Mouse (Mus musculus) CD4-positive, CD25-positive, alpha-beta regulatory T cell, adult 4 months (primary cell): Measurements from ENCODE around the gene Gpr137c. TPM values are rescaled to one million over a fixed set of nuclear protein-coding genes. Genes with fewer than 3 reads are reported as not detected.

Source experiments
- ATAC-seq: one replicate; pipeline ENCODE4 v1.8.0; 2017
- polyA plus RNA-seq, 2 experiments: library from polyadenylated mRNA; unstranded; fragments of 100-300 nt; shearing (Covaris generic); gene quantifications; one replicate each; pipeline ENCODE4 v1.2.1; 2017

Gene Gpr137c
- polyA plus RNA-seq, 2 experiments from 2014 or later: 0.46 to 0.98 TPM

DNA sequence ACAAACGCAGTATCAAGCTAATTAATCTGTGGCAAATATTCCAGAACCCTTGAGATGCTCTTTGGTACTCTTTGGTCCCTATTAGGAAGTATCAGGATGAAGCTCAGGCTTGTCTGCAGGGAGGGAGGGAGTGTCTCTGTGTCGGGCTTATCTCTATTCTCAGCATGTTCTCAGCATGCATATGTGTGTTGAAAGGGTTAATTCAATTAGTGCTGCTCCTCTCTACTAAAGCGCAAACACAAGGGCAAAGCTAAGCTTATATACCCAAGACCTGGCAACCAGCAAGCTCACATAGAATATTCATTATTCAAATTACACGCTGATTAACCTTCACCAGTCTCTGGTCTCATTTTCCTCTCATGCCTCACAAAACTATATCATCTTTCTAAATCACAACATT is 84.4 kb downstream of the Gpr137c start:
- ATAC-seq: no peak

DNA sequence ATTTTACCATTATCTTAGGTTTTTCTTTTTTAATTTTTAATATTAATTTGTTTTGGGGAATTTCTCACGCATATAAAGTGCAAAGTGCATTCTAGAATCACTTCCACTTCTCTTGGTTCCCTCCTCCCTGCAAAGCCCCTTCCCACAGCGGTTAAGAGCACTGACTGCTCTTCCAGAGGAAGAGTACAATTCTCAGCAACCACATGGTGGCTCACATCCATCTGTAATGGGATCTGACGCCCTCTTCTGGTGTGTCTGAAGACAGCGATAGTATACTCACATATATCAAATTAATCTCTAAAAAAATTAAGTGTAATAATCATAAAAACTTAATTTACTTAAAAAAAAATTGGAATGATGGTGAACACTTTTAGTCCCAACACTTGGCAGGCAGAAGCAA is 84.9 kb downstream of the Gpr137c start:
- no peak for ATAC-seq

DNA sequence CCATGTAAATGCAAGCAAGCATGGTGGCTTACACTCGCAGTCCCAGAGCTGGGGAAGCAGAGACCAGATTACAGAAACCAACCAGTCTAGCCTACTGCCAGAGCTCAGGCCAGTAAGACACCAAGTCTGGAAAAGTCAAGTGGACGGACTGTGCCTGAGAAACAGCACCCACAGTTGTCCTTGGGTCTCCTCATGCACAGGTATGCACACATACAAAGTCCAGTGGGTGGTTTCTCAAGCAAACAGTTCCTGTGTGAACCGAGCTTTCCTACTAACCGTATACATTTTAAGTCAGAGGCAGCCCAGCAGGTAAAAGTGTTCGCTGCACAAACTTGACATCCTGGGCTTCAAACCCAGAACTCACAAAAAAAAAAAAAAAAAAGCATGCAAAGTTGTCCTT is 86.3 kb downstream of the Gpr137c start:
- ATAC-seq: no peak

DNA sequence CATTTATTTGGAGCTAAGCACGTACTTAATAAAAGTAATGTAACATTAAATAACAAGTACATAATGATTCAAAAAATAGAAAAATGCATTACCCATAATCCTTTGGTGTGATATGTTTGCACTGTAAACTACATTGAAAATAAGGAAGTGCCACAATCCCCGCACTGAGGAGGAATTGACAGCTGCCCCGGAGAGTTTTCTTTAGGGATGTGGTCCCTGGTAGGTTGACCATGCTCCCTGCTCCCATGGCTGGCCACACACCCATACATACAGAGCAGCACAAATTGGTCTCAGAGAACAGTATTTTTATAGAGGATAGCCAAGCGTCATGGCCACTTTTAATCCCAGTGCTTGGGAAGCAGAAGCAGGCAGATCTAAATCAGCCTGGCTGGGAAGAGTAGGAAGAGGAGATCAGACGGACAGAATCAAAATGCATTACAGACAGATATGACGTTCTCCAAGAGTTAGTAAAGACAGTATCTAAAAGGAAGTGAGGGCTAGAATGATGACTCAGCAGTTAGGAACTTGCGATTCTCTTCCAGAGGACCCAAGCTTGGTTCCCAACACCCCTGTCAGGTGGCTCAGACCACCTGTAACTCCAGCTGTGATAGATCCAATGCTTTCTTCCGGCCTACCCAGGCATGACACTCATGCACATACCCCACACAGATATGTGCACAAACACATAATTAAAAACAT is 88.3 kb downstream of the Gpr137c start:
- ATAC-seq: no peak

DNA sequence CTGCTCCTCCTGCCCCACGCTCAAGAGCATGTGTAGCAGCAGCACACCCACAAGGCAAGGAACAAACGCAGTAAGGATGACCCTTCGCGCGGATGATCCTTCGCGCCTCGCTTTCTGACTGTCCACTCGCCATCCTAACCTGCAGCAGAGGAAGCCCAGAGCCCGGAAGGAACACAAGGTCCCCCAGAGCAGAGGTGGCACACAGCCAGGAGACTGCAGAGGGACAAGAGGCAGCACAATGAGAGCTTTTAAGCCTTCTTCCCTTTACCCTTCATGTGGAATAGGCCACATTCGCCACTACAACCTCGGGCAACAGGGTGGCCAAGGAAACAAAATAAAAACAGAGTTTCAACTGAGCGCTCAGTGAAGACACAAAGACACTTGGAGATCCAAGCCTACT is 90.1 kb downstream of the Gpr137c start:
- ATAC-seq: no peak

DNA sequence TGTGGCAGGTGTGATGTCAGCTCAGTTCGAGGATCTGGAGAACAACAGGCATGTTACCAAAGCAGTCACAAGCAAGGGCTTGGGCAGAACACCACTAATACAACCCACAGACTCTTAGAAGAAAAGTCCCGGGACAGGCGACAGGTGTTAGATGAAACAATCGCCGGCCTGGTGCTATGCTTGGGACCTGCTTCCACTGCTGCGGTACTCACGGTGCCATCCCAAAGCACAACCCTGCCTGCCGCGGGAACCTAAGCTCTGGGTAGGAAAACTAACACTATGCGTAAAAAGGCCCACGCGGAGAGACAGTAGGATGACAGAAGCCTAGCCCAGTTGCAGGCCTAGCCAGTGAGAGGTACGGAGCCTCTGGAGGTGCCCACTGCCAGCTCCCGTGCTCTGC is 90.6 kb downstream of the Gpr137c start:
- no peak for ATAC-seq

DNA sequence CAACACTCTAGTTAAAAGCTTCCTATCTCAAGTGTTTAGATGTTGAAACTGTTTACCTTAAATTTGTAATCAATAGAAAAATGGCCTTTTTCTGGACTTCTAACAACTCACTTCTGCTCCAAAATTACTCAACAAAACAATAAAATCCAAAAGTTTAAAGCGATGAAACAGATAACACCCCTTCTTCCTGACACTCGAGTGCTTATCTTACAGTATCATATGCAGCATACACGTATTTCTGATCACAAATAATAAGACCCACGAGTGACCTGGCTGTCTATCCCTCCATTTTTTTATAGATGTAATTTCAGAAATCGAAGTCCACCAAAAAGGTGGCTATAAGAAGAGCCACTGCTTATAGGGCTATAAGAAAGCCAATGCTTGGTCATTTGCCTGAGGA is 97.4 kb downstream of the Gpr137c start:
- no peak for ATAC-seq

DNA sequence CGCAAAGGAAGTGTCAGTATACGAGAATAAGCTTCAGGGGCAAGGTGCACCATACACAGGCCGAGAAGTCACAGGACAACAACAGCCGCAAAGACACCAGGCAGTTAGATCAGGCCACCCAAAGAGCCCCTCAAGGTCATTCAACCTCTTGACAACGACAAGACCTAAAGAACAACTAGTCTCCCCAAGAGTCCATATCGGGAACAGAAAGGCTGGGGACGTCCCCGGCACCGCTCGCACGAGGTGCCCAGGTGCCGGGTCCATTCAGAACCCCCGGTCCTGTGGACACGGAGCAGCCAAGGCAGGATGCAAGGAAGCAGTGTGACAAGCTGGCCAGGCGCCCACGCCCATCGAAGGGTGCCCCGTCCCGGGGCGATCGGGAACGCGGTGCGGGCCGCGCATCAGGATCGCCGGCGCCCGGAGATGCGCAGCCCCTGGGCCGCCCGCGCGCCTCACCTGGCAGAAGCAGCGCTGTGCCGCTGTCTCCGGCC is 98.4 kb downstream of the Gpr137c start:
- peak; percentile 34 for ATAC-seq

DNA sequence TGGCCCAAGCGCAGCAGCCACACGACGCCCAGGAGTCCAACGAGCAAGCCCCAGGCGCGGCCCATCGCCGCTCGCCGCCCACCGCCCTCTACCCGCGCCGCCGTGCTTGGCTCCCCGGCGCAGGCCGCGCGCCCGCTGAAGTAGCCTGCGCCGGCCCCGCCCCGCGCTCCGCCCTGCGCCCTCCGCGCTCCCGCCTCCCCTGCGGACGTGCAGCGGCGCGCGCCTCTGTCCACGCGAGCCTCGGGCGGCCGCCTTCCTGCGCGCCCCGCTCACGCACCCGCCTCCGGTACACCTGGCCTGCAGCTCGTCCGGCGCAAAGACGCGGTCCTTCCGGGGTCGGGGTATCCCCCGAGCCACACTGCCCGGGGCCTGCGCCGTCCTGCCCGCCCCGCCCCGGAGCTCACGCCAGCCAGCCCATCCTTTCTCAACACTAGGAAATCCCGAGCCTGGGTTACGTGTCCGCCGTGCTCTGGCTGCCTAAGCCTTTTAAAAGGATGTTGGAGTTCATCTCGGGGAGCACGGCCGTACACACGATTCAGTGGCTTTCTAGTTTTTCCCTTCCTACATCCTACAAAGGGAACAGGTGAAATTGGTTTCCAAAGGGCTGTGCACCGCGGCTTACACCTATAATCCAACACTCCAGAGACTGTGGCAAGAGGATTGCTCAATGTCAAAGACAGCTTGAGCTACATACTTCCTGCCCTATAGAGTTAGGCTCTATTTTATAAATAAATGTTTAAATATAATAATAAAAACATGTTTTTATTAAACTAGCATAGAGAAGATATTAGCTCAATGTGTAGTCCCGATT is 99.1 kb downstream of the Gpr137c start, which contains the start of gene Ero1l:
Gene Ero1l, minus strand, starts transcription at position 346 of the 811 bp plus-strand sequence.
- ATAC-seq: peak; percentile 82

DNA sequence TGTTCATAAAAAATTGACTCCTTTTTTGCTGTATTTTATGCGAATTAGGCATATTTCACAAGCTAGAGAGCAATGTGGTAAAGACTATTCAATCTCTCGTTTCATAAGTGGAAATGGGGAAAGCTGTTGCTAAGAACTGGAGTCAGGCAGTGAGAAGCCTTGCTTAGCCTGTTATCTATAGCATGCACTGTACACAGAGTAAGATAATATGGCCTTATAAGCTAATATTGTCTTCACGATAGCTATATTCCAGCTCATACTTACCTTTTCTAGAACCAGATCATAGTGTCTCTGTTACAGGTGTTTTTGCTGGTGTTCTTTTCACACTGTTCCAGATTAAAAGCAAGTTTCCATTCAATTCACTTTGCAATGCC is 99.7 kb downstream of the Gpr137c start:
- no peak for ATAC-seq

DNA sequence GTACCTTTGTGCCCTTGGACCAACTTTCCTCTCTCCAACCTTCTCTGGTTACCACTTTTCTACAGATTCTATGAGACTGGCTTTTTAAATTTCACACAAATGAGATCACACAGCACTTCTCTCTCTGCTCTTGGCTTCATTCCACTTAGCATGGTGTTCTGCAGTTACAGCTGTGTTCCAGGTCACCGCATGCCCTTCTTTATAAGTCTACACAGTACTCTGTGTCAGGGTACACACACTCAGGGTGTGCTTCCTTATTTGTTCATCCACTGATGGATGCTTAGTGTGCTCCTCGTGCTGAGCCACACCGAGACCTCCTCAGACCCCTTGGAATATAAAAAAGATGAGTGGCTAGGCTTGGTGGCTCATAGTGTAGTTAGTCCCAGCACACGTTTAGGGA is 100.6 kb downstream of the Gpr137c start:
- no peak for ATAC-seq

DNA sequence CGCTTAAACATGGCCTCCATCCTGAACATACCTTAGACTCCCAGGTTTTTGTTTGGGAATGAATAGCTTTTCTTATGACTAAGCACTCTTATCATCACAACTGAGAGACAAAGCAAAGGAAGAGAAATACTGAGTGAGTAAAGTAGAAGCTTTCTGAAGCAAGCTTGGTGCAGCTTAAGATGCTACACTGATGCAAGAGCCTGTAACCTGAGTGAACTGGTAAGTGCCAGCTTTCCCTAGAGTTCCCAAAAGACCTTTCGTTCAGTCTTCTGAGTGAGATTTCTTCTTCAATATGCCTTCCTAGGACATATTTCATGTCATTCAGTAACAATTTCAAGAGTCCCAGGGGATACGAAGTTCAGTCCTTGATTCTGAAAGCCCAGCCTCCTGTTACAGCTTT is 101.5 kb downstream of the Gpr137c start:
- no peak for ATAC-seq

DNA sequence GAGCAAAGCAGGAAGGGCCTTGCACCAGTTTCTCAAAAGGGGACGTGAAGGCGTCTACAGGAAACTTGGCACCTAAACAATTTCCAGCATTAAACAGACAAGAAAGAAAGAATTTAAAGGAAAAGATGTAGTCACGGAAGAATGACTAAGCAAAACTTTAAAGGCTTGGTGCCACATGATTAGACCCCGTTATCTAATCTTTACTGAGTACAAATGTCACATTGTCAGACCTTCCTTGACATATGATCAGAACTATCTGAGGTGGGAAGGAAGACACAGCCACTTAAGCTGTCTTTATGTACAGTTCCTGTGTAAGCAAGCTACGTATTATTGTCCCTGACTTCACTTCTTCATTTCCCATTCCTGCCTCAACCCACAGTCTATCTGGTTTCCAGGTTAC is 102.1 kb downstream of the Gpr137c start:
- ATAC-seq: no peak

DNA sequence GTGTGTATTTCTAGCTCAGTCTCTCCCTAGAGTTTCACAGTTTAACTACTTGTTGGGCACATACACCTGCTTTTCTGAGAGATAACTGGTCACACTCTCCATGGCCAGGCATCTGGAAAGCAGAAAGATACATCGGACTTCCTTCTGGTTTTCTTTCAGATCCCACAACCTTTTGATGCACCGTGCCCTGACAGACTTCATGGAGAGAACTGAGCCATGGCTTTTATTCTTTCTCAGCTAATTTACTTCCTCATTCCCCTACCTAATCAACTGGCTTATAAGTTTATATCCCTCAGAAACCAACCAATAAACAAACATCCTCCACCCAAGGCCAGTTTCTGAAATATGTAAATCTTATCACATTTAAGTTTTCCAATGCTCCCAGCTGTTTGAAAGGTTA is 102.9 kb downstream of the Gpr137c start:
- no peak for ATAC-seq

DNA sequence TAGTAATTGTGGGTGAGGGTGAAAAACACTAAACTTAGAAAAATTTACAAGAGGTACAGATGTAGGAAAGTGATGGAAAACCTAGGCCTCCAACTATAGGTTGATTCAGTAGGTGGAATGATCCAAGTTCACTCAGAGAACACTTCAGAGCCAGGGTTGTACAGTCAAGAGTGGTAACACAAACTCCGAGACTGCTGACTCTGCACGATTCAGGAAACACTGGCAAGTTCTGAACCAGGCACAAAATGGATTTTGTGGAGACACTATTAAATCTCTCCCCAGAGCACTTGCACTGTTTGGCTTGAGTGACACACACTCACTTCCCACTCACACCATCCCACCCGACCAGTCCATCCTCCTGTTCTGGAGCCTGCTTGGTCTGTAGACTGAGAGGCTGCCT is 103.8 kb downstream of the Gpr137c start:
- ATAC-seq: no peak

DNA sequence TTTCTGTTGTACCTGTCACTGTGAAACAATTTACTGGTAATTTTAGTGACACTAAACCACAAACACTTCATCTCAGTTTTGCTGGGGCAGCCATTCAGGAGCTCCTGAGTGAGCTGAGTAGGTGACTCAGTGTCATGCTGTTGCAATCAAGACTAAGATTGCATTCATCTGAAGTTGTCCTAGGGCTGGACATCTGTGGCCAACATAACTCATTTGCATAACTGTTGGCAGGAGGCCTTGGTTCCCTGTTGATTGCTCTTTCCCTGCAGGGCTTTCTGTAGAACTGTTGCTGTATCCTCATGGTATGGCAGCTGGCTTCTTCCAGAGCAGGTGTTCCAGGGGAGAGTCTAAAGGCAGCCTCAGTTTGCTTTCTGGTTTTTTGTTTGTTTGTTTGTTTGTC is 106.0 kb downstream of the Gpr137c start:
- no peak for ATAC-seq

DNA sequence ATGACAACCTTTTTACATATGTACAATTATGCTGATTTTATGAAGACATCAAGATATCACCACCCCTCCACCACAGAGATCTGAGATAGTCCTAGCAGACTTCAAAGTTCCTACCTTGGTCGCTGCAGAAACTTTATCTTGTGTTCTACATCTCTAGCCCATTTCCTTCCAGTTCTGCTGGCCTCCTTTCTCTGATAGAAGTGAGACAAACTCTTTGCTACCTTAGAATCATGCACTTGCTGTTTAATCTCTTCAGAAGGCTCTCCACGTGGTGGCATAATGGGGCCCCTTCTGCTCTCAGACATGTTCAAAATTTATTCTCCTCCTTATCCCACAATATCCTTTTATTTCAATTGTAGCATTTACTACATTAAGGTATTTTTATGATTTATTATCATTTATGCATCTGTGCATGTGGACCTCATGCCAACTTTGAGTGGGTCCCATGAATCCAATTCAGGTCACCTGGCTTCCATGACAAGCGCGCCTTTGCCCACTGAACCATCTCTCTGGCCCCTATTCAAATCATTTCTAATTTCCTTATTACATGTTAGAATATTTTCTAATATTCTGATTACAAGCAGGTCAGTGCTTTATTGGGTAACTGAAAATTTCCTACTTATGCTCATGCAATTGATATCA is 108.7 kb downstream of the Gpr137c start:
- ATAC-seq: no peak

DNA sequence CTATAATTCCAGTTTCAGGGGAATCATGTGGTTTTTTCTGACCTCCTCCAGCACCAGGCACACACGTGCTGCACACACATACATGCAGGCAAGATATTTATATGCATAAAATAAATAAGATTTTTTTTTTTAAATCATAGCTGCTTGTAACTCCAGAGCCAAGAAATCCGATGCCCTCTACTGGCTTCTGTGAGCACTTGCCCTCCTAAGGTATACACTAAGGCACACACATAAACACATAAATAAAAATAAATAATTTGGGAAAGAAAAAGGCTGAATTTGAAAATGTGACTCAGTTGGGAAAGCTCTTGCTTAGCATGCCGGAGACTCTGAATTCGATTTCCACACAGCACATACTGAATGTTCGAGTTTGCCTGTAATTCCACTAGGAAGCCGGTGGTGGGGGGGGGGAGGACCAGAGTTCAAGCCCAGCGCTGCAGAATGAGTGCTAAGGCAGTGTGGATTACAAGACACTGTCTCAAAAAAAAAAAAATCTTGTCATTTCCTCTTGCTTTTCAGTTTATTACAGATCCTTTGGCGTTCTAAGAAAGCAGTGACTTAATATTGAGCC is 109.6 kb downstream of the Gpr137c start:
- peak; percentile 2 for ATAC-seq

DNA sequence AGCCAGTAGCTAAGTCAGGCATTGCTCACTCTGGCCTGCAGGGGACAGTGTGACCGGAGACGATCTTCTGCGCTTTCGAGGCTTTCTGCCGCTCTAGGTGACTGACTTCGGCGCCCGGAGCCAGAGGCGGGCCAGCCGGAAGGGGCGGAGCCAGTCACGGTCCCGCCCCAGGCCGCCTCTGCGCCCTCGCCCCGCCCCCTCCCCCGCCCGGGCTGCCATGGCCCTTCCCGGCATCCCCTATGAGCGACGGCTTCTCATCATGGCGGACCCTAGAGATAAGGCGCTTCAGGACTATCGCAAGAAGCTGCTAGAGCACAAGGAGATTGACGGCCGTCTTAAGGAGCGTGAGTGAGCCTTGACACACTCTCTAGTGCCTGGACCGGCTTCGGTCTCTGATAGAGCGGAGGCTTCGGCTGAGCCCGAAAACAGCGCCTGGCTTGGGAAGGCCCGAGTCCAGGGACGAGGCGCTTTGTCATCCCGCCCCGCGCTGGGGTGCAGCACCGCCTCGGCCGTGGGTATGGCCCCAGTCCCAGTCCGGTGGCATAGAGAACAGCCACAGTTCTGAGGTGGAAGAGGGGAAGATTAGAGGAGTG is 110.2 kb downstream of the Gpr137c start, which contains the start of gene Psmc6:
Gene Psmc6, plus strand, starts transcription at position 200 of the 593 bp plus-strand sequence.
- ATAC-seq: peak; percentile 95
